Mouse (Mus musculus): ENCODE measurements around the gene Robo1.

The Robo1 gene

DNA sequence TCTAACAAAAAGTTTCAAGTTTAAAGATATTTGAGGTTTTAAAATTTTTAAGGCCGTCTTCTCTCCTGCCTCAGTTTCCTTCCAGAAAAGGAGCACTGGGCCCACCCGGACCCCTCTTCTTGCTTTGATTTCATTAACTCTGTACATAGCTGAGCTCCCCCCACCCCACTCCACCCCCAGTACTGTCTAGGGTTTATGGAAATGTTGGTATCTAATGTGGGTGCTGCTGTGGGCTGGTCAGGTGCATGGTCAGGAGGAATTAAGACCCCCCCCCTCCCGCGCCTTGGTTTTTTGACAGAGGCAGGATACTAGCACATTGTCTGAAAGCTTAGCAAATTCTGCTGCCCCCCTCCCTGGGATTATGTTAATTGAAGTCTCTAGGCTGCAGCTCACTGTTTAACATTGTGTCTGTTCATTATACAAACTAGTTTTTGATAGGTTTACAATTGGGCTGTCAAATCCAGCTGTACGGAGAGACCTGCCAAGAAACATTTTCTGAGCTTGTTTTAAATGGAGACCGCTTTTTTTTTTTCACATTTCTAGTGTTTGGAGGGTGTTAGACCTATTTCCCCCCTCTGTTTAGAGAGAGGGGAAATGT, 620.5 kb downstream of the Robo1 start:
- no peak for DNase-seq (ENCODE audit: low read depth, low spot score)

DNA sequence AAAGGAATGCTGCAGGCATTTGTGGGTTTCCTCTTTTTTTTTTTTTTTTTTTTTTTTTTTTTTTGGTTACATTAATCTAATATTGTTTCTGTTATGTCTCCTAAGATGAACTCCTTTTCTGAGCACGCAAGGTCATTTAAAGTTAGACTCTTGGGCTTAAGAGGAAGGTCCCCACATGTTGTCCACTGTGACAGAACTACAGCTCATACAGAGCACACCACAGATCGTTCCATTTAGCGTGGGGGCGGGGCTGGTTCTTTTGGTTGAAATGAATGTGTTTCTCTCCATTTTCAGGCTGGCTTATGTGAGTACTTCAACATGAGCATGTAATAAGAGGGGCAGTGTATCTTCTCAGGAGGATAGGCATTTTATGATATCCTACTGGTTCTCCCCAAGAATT, 622.8 kb downstream of the Robo1 start:
- DNase-seq (ENCODE audit: low read depth, low spot score) = no peak

DNA sequence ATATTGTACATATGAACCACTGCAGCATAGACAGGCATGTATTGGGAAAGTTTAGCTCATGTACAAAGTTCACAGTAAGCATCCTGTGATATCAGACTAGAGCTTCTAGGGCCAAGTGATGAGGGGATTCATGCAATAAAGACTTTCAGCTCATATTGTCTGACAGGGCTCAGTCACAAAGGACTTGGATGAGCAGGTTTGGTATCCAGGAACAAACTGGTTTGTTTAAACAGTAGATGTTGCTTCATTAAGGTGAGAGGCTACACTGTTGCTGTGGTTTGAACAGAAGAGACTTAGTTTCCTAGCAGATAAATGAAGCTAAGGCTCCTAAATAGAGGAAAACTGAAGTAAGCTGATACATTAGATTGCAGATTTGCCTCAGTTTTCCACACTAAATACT, 626.8 kb downstream of the Robo1 start:
- no peak for DNase-seq (ENCODE audit: low read depth, low spot score)

DNA sequence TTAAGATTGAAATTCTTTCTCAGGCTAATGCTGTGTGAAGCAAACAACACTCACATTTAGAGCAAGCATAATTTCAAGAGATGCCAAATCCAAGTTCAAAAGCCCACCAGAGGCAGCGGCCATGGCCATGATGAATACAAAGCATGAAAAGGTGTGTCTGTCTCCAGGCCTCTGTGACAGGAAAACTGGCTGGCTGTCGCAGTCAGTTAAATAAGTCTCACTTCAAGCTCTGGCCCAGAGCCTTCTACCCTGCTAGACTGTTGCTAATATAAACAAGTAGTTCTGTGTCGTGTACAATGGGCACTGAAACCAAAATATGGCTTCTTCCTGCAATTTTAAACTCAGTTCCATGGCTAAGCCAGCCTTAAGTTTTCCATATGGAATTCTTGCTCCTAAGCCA, 629.1 kb downstream of the Robo1 start:
- DNase-seq (ENCODE audit: low read depth, low spot score) = no peak

DNA sequence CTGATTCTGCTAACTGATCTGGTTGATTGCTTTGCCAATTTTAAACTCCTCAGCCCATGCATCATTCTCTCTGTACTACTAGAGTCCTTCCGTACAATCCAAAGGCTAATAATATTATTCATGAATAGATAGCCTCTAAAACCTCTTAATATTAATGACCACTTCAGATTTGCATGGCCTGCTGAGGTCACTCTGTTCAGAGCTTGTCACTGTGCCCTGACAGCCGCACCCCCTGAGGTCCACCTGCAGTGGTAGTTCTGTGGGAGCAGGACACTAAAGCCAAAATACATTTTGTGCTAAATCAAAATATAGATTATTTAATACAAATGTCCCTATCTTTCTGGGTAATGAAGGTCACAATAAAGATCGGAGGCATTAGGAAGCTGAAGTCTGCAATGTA, 631.8 kb downstream of the Robo1 start:
- DNase-seq (ENCODE audit: low read depth, low spot score) = no peak

DNA sequence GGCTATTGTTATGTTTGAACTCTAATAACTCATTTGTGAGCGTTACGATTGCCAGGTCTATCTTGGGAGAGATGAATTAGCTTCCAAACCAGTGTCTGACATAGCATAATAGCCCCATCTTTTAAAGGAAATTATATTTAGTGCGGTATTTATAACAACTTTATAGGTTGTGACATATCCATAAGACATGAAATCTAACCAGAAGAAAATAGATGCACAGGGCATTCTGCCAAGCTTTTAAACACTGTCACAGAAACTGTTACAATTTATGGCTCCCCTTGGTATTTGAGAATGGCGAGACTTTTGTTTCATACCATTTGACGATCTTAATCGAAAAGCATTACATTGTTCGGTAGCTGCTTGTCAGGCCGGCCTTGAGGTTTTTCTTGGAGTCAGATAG, 632.7 kb downstream of the Robo1 start:
- no peak for DNase-seq (ENCODE audit: low read depth, low spot score)

DNA sequence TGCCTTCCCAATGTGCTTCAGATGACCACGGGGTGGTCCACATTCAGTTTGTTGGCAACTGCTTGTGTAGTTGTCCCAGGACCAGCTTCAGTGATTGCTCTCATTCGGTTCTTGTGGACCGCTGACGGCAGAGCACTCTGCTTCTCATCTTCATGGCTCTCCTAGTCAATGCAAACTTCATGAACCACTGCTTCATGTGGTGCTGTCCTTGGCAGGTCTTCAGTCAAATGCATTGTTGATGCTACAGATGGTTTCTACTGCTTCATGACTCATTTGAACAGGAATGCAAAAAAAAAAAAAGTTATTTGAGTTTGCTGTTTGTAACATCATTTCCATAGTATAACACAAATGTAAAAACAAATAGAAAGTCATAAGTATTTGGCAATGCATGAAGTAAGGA, 636.3 kb downstream of the Robo1 start:
- DNase-seq (ENCODE audit: low read depth, low spot score) = no peak

DNA sequence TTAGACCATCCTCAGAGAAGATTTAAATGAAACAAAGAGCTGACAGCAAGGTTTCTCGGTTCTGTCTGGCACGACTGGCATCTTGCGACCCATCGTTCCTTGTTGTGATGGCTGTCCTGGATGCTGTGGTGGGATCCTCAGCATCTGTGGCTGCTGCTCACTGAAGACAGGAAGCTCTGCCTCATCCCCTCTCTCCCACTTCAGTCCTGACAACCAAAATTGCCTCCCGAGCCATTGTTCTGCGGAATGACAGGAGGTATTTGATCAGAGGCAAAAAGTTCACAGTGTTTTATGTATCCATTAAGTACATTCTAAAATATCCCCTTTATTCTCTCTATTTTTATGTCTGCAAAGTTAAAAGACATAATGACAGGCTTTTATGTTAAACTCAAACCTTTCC, 643.9 kb downstream of the Robo1 start:
- DNase-seq (ENCODE audit: low read depth, low spot score) = no peak

DNA sequence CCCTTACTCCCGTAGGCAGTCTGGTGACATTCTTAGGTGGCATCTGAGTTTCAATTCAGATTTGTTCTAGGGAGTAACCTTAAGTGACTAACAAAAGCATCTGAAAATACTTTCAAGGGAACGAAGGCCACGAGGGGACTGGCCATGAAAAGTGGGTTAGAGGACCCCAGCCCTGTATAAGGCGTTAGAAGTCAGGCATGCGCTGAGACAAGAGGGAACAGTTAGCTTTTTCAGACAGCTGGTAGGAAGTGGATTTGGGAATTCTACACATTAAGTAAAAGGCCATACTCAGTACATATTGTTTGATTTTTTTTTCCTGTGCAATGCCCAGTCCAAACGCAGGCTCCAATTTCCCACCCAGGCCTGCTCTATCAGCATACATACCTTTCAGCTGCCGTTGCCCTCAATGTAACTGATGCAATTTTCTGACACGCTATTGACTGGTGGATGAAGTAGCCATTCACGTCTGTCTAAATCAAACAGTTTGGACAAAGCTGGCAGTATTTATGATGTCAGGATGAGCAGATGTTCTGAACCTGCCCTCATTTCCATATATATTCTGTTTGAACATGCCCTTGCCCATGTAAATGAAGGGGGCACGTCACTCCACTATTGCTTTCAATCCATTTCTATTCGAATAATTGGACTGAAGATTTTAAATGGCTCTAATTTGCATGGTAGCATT, 651.1 kb downstream of the Robo1 start:
- DNase-seq (ENCODE audit: low read depth, low spot score) = no peak

DNA sequence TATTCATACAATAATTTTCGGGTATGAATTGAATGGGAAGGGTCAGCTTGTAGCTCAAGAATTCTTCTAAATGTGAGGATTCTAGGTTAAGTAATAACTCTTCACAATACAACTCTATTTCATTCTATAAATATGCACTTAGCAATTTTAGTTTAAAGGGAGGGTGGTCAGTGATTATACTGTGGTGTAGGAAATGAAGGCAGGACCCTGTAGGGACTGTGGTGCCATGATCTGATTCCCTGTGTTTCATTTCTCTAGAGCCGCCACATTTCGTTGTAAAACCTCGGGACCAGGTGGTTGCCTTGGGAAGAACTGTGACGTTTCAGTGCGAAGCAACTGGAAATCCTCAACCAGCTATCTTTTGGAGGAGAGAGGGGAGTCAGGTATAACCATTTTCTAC, 651.7 kb downstream of the Robo1 start:
- no peak for DNase-seq (ENCODE audit: low read depth, low spot score)

DNA sequence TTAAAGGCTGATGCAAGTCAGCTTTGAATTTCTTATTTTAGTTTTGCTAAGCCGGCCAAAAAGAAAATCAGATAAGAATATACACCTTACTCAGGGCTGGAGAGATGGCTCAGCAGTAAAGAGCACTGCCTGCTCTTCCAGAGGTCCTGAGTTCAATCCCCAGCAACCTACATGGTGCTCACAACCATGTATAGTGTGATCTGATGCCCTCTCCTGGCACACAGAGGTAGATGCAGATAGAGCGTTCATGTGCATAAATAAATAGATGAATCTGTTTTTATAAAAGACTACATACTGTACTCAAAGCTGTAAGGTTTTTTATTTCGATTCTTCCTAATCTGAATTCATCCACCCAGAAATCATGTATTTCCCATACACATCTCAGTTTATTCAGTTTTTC, 655.7 kb downstream of the Robo1 start:
- DNase-seq (ENCODE audit: low read depth, low spot score) = peak; percentile 35

DNA sequence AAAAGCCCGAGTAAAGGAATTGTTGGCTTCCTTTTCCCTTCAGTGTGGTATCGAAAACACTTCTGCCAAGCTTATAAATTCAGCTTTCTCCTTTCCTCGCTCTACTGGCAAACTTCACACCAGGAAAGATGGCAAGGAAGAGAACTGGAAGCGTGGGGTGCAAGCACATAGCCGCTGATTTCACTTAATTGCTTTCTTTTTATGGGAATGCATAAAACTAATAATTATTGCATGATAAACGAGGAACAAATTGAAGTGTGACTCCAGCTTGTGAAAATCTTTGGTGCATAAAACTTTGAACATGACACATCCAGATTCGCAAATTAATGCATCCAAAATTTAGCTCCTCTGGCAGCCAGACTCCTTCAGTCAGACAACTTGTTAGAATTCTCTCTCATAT, 659.4 kb downstream of the Robo1 start:
- no peak for DNase-seq (ENCODE audit: low read depth, low spot score)

DNA sequence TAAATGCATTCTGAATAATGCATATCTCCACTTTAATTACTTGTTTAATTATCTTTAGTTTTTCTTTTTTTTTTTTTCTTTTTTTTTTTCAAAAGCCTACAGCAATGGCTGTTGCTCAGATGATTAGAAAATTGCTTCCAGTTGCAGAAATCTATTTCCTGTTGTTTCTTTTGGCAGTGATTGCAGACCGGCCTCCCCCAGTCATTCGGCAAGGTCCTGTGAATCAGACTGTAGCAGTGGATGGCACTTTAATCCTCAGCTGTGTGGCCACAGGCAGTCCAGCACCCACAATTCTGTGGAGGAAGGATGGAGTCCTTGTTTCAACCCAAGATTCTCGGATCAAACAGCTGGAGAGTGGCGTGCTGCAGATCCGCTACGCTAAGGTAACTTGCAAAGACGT, 661.9 kb downstream of the Robo1 start:
- no peak for DNase-seq (ENCODE audit: low read depth, low spot score)

DNA sequence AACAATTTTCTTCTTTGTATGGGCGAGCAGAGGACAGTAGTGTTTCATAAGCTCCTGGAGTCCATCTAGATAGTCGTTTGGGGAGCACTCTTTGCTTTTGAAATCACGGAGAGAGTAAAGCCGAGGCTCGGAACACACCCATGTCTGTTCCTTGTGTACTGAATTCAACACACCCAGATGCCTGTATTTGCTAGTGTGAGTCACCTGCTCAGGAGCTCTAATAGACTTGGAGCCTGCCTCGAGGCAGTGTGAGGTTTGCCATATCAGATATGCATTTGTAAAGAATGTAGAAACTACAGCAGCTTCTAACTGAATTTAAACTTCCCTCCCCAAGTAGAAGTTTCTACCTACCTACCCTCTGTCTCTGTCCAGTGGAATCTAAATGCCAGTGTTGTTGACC, 665.6 kb downstream of the Robo1 start:
- DNase-seq (ENCODE audit: low read depth, low spot score) = no peak

DNA sequence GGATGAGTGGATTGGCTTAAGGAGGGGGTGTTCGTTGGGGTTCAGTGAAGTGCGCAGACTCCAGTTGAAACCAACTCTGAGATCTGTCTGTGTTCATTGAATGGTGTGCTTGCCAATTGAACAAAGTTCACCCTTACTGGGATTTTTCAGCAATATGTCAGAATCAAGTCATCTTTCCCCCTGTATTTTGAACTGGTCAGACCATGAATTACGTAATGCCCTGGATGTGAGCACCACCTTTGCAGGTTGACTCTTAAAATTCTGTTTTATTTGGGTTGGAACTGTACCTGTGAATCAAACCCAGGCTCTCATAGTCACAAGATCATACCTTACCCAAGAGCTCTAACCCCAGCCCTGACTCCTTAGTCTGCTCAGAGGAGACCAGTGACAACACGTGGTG, 666.6 kb downstream of the Robo1 start:
- DNase-seq (ENCODE audit: low read depth, low spot score) = no peak

DNA sequence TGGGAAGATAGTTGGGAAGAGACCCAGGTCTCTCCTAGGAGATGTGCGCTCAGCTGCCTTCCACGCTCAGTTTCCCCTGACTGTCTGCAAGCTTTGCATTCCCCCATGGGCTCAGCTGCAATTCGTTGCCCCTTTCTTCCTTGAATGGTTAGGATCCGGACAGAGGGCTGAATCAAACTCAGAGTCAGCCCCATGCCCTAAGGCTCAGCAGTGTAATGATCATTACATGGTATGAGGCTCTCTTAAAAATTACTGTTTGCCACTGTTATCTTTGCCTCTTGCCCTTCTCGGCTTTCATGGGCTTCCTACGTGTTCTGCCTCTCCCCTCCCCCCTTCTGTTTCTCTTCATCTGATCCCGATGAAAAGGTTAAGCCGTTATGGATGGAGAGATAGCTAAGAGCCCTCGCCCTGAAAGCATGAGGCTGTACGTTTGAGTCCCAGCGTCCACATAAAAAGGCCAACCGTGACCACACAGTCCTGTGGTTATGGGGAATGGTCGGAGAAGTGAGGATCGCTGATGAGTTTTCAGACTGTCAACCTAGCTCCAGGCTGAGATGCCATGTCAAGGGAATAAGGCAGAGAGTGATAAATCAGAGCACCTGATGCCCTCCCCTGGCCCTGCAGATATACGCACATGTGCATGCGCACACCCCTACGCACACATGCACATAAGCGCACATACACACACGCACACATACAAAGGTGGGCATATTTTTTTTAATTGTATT, 668.9 kb downstream of the Robo1 start:
- no peak for DNase-seq (ENCODE audit: low read depth, low spot score)

DNA sequence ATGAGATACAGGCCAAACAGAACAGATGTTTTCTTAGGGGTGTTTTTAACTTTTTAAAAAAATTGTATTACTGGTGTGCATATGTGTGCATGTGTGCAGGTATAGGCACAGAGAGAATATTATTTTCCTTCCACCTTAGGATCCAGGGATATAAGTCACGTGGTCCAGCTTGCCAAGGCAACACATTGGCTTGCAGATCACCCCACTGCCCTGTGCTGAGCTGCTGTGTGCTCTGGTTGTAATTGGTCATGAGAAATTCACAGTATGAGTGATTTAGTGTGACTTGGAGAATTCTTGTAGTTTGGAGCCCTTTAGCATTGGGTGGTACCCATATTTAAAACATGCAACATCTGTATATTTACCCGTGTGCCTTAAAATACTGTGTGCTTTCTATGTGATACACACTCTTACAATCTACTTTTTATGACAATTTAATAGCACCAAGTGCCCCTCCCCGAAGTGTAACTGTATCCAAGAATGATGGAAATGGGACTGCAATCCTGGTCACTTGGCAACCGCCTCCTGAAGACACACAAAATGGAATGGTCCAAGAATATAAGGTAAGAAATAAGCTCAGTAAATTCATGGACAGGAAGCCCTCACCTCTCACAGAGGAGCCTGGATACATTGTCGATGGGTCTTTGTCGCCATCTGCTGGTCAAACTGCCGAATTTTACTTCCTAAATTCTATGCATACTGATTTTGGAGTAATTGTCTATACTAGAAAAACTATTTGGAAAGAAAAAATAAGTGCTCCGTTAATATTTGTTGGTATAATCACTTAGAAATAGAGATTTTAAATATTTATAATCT, 671.5 kb downstream of the Robo1 start:
- peak; percentile 63 for DNase-seq (ENCODE audit: low read depth, low spot score)

DNA sequence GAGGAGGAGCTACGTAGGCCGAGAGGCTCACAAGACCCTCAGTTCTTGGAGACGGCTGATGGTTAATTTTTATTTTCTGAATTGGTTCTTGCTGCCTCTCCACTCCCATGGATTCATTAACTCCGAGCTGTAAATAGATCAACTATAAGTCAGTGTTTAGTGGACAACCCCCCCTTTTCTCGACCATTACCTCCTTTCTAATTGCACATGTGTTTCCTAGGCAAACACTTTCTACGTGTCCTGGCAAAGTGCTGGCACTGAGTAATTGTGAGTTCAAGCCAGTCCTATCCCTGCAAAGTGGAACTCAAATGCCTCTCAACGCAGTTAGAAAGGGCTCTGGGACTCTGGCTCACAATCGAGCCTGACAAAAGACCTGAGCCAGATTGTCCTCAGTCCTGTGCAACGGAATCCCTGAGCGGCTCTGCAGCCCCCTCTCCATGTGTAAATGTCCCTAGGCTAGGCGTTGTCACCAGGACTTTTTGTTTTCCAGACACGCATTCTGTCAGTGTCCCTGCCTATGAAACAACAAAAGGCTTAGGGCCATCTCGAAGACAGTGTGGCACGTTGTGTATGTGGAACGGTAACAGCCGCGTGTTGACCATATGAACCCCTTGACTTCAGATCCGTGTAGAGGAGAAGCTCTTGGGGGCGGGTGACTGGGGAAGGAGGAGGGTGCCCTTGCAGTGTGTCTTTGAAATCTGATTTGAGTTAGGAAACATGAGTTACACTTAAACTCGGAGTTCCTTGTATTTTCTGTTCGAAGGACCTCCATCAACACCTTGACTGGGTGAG, 682.5 kb downstream of the Robo1 start:
- no peak for DNase-seq (ENCODE audit: low read depth, low spot score)

DNA sequence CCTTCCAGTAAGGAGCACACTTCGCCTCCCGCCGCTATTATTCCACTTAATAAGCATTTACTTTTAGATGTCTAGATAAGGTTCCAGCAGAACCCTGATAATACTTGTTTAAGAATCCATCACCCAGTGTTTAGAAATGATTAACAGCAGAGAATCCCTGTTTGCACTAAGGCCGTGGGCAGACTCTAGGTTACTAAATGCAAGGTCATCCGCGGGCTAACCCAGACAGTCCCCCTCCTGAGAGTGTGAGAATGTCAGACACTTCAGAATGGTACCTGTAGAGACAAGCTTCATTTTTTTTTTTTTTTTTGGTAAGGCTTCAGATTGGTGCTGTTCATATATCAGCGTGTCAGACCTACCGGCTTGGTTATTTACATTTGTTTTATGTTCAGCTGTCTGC, 685.1 kb downstream of the Robo1 start:
- no peak for DNase-seq (ENCODE audit: low read depth, low spot score)

DNA sequence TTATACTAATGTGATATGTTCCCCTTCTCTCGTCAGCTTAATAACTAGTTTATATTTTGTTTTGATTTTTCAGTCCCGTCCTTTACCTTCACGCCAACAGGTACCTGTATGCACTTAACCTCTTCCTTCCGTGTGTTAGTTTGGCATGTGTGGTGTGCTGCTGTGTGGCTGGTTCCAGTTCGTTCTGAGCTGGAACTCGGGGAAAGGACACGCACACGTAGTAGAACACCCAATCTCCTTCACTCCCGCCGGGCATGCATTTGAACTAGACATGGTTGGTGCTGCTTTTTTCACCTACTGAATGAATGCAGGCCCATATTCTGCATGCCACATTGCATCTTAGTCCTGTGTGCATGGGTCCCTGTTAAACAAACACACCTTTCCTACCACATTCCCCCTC, 685.5 kb downstream of the Robo1 start:
- no peak for DNase-seq (ENCODE audit: low read depth, low spot score)

DNA sequence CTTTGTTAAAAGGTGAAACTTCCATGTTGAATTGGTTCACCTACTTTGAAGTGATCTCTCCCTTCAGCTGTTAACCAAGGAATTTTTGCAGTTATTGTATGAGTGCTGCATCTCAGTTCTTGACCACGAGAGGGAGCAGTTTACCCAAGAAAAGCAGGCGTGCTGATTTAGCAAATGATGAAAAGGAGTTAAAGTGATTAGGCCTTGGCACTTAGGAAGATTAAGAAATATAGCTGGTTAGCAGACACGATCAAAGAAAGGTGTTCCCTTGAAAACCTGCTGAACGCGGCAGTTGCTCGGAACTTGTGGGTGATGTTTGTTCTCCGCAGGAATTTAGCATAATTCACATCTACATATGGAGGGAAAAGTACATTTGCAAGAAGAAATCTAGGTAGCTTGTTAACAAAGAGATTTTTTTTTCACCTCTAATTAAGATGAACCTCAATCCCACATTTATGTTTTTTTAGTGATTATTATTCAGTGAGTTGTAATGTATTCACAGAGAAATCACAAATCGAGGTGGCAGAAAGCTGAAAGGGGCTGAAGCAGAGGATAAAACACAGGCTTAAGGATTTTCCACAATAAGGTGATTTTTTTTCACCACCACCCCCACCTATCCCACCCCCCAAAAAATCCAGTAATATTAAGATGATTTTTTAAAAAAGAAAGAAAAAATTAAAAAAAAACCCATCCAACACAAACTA, 687.3 kb downstream of the Robo1 start:
- DNase-seq (ENCODE audit: low read depth, low spot score) = peak; percentile 54
